In genomic region chr4:130063191-130063590, GRCm38 (mm10) we compare ENCODE assay signal across 17 mouse cellular contexts. TPM values are rescaled to one million over a fixed set of nuclear protein-coding genes. Genes with fewer than 3 reads are reported as not detected.
"Had no signal": no experiment of that assay in that cellular context is flagged by ENCODE, and none has a peak within 500 bp of the region (broad histone marks: within the 10 kb centered on the region; RNA-seq: fewer than 3 reads in every experiment).

No protein-coding gene starts in this region.

- H3K4me1 ChIP-seq: kidney, embryonic 15.5 days; liver, embryonic 15.5 days; megakaryocyte, embryonic 14.5 days; midbrain, embryonic 15.5 days had no signal

- H3K4me2 ChIP-seq: kidney, embryonic 15.5 days; liver, embryonic 11.5 days; liver, embryonic 15.5 days; midbrain, embryonic 11.5 days; midbrain, embryonic 15.5 days; neural tube, embryonic 12.5 days had no signal

- H3K27ac ChIP-seq: kidney, embryonic 15.5 days; left cerebral cortex, adult 2 months; limb, embryonic 10.5 days; liver, embryonic 15.5 days; midbrain, embryonic 15.5 days; neural tube, embryonic 12.5 days had no signal

- H3K9ac ChIP-seq: kidney, embryonic 15.5 days; liver, embryonic 15.5 days; midbrain, embryonic 15.5 days; neural tube, embryonic 12.5 days had no signal

- H3K27me3 ChIP-seq: kidney, embryonic 15.5 days; liver, embryonic 15.5 days; midbrain, embryonic 15.5 days; neural tube, embryonic 12.5 days had no signal

- ATAC-seq: midbrain, embryonic 15.5 days had no signal

- H3K36me3 ChIP-seq: limb, embryonic 10.5 days; liver, embryonic 15.5 days; midbrain, embryonic 15.5 days; neural tube, embryonic 12.5 days had no signal

- H3K4me3 ChIP-seq: kidney, embryonic 15.5 days; left cerebral cortex, adult 2 months; limb, embryonic 10.5 days; liver, embryonic 15.5 days; megakaryocyte, embryonic 14.5 days; midbrain, embryonic 15.5 days; neural tube, embryonic 12.5 days had no signal

- DNase-seq: kidney, adult 2 months; kidney, postnatal 14 days; right cerebral cortex, postnatal 4 days; spleen, adult 18-20 months; thymus, adult 2 months; thymus, postnatal 25 days had no signal

- H3K9me3 ChIP-seq: kidney, embryonic 15.5 days; limb, embryonic 10.5 days; liver, embryonic 15.5 days; megakaryocyte, embryonic 14.5 days; midbrain, embryonic 15.5 days; neural tube, embryonic 12.5 days had no signal

RNA-seq across cellular contexts. Expression of gene Col16a1, which starts 15.6 kb away (rescaled TPM):
- total RNA-seq: monocyte, adult 5-6 weeks; neutrophil, adult 5-6 weeks had no signal
